Comparison of ENCODE assay signal across 8 mouse cellular contexts in genomic region chr5:30959966-30960501, GRCm38 (mm10). TPM values are rescaled to one million over a fixed set of nuclear protein-coding genes. Genes with fewer than 3 reads are reported as not detected.
DNase-seq lines count a peak whose midpoint lies in the region; ATAC-seq lines count a peak whose summit lies in the region.

Gene Preb, minus strand, starts transcription at chr5:30960361.

- peaks cover 17% of the 10 kb centered on the region for H3K36me3 ChIP-seq in hindbrain, embryonic 16.5 days (ENCODE audit: control insufficient read depth, insufficient read depth, low read length)
- H3K36me3 ChIP-seq in macrophage (ENCODE audit: inconsistent target): peaks cover 24% of the 10 kb centered on the region

- no peaks in the 10 kb centered on the region for H3K9me3 ChIP-seq in hindbrain, embryonic 16.5 days (ENCODE audit: control insufficient read depth, low read length)

- peak; percentile 97 for DNase-seq in T-cell, adult 2 months (ENCODE audit: low spot score)
- peak; percentile 99 for DNase-seq in cerebellum, postnatal 36 days
- peak; percentile 99 for DNase-seq in gastrocnemius, adult 18-20 months (ENCODE audit: low spot score)
- DNase-seq in left cerebral cortex, adult 18-20 months (ENCODE audit: low spot score in 2 of 2): peak; percentile 99 to 100
- DNase-seq in right cerebral cortex, adult 18-20 months: peak; percentile 99
- peak; percentile 94 for DNase-seq in urinary bladder, postnatal 10 days (ENCODE audit: low spot score)

- peak within 1 kb of the TSS; percentile 71 for H3K4me2 ChIP-seq in hindbrain, embryonic 16.5 days (ENCODE audit: low read length)

- H3K4me3 ChIP-seq in hindbrain, embryonic 16.5 days (ENCODE audit: low read length): peak within 1 kb of the TSS; percentile 48
- H3K4me3 ChIP-seq in macrophage (ENCODE audit: inconsistent target): peak within 1 kb of the TSS; percentile 92

- ATAC-seq in hindbrain, embryonic 16.5 days: peak; percentile 98

- H3K27ac ChIP-seq in hindbrain, embryonic 16.5 days (ENCODE audit: low read depth, low read length): peak within 1 kb of the TSS; percentile 83
- peak within 1 kb of the TSS; percentile 77 for H3K27ac ChIP-seq in macrophage

- WGBS in hindbrain, embryonic 16.5 days: under 1% methylated on average over 56 of the region's 56 CpGs
- WGBS in macrophage (ENCODE audit: missing documents): under 1% methylated on average over 53 of the region's 56 CpGs

- H3K79me2 ChIP-seq in macrophage (ENCODE audit: inconsistent target): peaks cover 27% of the 10 kb centered on the region

- no peaks in the 10 kb centered on the region for H3K27me3 ChIP-seq in hindbrain, embryonic 16.5 days (replicated peaks; ENCODE audit: control insufficient read depth, insufficient read depth, low read length)

- H3K4me1 ChIP-seq in hindbrain, embryonic 16.5 days (ENCODE audit: control insufficient read depth, insufficient read depth, low read depth, low read length): peaks cover 21% of the 10 kb centered on the region

- peak within 1 kb of the TSS; percentile 89 for H3K9ac ChIP-seq in hindbrain, embryonic 16.5 days (ENCODE audit: low read depth, low read length)

RNA-seq across cellular contexts. Expression of gene Preb, which starts in this region (rescaled TPM):
- 10 to 100 TPM; 70.5 to 78.2 TPM for total RNA-seq in gastrocnemius, adult 18-20 months (2021)
- 115 and 123 TPM in 2 replicates for polyA plus RNA-seq in hindbrain, embryonic 16.5 days (2015; fragmentation: Nextera tagmentation; extraction: Ambion mirVana)
- total RNA-seq in left cerebral cortex, adult 18-20 months (2021): 100 to 1,000 TPM; 121 to 133 TPM
- total RNA-seq in macrophage (2018; cell fraction: chromatin; rRNA removed): 100 to 1,000 TPM in 21 of 26 experiments, 10 to 100 TPM in 5; 70.8 to 344 (median 186) TPM
- 10 to 100 TPM; 34.7 to 75.0 (median 65.2) TPM for total RNA-seq in macrophage (2018; cell fraction: cytosol; rRNA removed)
- 100 to 1,000 TPM in 16 of 26 experiments, 10 to 100 TPM in 10; 56.2 to 257 (median 136) TPM for total RNA-seq in macrophage (2018; cell fraction: nucleus; rRNA removed)
- polyA plus RNA-seq in macrophage (2018): 68.1 to 87.2 TPM (median 71.0 TPM) in 3 replicates

Comparison
In these comparisons a context has a peak if more than half of its experiments do, and no peak if none do; other contexts are left out.
1. Peak in every context shown above with its lines: DNase-seq, ATAC-seq, H3K4me3 ChIP-seq and H3K27ac ChIP-seq.